Mouse (Mus musculus): Measurements from ENCODE around the gene Prss27. TPM values are rescaled to one million over a fixed set of nuclear protein-coding genes. Genes with fewer than 3 reads are reported as not detected.

The Prss27 gene
- polyA plus RNA-seq, 1 experiment from 2014 or later: 0.19 TPM

- Histone ChIP-seq H3K27me3 (ENCODE audit: control insufficient read depth, insufficient read depth, low read length) (no peaks in the 10 kb centered on the region), H3K36me3 (ENCODE audit: control insufficient read depth, insufficient read depth, low read length) (peaks cover 3% of the 10 kb centered on the region; the same call in 1 of the 2 replicates), H3K9me3 (ENCODE audit: control insufficient read depth, low read length) (no peaks in the 10 kb centered on the region), H3K4me2 (replicated peaks; ENCODE audit: low read depth, low read length) (no peak overlapping the region), H3K27ac (ENCODE audit: low read depth, low read length) (no peak overlapping the region), H3K4me3 (ENCODE audit: low read depth, low read length) (no peak overlapping the region), H3K4me1 (replicated peaks; ENCODE audit: control insufficient read depth, insufficient read depth, low read length) (no peaks in the 10 kb centered on the region), H3K9ac (ENCODE audit: low read depth, low read length) (no peak overlapping the region)
- 89% methylated on average over 10 of the region's 10 CpGs for WGBS
- ATAC-seq (ENCODE audit: low FRiP score): no peak
- no peak for DNase-seq (ENCODE audit: low spot score)
These were observed 7.7 kb downstream of the Prss27 start for GRCm38 (mm10) chr17:24045608-24046007.

- no peaks in the 10 kb centered on the region for H3K27me3 ChIP-seq (ENCODE audit: control insufficient read depth, insufficient read depth, low read length)
- DNase-seq (ENCODE audit: low spot score): no peak
- no peaks in the 10 kb centered on the region for H3K9me3 ChIP-seq (ENCODE audit: control insufficient read depth, low read length)
- WGBS: 58% methylated on average over 5 of the region's 5 CpGs
- no peak overlapping the region for H3K4me3 ChIP-seq (ENCODE audit: low read depth, low read length)
- peaks cover 5% of the 10 kb centered on the region; the same call in 1 of the 2 replicates for H3K36me3 ChIP-seq (ENCODE audit: control insufficient read depth, insufficient read depth, low read length)
- no peak overlapping the region for H3K27ac ChIP-seq (ENCODE audit: low read depth, low read length)
- H3K4me1 ChIP-seq (replicated peaks; ENCODE audit: control insufficient read depth, insufficient read depth, low read length): no peaks in the 10 kb centered on the region
- no peak overlapping the region for H3K4me2 ChIP-seq (replicated peaks; ENCODE audit: low read depth, low read length)
- no peak for ATAC-seq (ENCODE audit: low FRiP score)
- H3K9ac ChIP-seq (ENCODE audit: low read depth, low read length): no peak overlapping the region
These were observed 8.1 kb downstream of the Prss27 start for GRCm38 (mm10) chr17:24046026-24046425.

- Histone ChIP-seq H3K9ac (ENCODE audit: low read depth, low read length) (no peak overlapping the region), H3K4me2 (replicated peaks; ENCODE audit: low read depth, low read length) (no peak overlapping the region), H3K36me3 (ENCODE audit: control insufficient read depth, insufficient read depth, low read length) (peaks cover 6% of the 10 kb centered on the region; the same call in 1 of the 2 replicates), H3K9me3 (ENCODE audit: control insufficient read depth, low read length) (no peaks in the 10 kb centered on the region), H3K27ac (ENCODE audit: low read depth, low read length) (no peak overlapping the region), H3K4me3 (ENCODE audit: low read depth, low read length) (no peak overlapping the region), H3K4me1 (replicated peaks; ENCODE audit: control insufficient read depth, insufficient read depth, low read length) (no peaks in the 10 kb centered on the region), H3K27me3 (ENCODE audit: control insufficient read depth, insufficient read depth, low read length) (no peaks in the 10 kb centered on the region)
- 92% methylated on average over 5 of the region's 5 CpGs for WGBS
- DNase-seq (ENCODE audit: low spot score): no peak
- ATAC-seq (ENCODE audit: low FRiP score): no peak
These were observed 10.1 kb downstream of the Prss27 start for GRCm38 (mm10) chr17:24048053-24048452.

GRCm38 (mm10) chr17:24049008-24049407 is 11.1 kb downstream of the Prss27 start:
- Histone ChIP-seq H3K4me3 (ENCODE audit: low read depth, low read length) (no peak overlapping the region), H3K27ac (ENCODE audit: low read depth, low read length) (no peak overlapping the region), H3K27me3 (ENCODE audit: control insufficient read depth, insufficient read depth, low read length) (no peaks in the 10 kb centered on the region), H3K36me3 (ENCODE audit: control insufficient read depth, insufficient read depth, low read length) (peaks cover 6% of the 10 kb centered on the region; the same call in 1 of the 2 replicates), H3K4me1 (replicated peaks; ENCODE audit: control insufficient read depth, insufficient read depth, low read length) (no peaks in the 10 kb centered on the region), H3K9ac (ENCODE audit: low read depth, low read length) (no peak overlapping the region), H3K4me2 (replicated peaks; ENCODE audit: low read depth, low read length) (no peak overlapping the region), H3K9me3 (ENCODE audit: control insufficient read depth, low read length) (no peaks in the 10 kb centered on the region)
- 93% methylated on average over 8 of the region's 8 CpGs for WGBS
- DNase-seq (ENCODE audit: low spot score) (no peak), ATAC-seq (ENCODE audit: low FRiP score) (no peak)

- ATAC-seq (ENCODE audit: low FRiP score) (no peak), DNase-seq (ENCODE audit: low spot score) (no peak)
- no peaks in the 10 kb centered on the region for H3K27me3 ChIP-seq (ENCODE audit: control insufficient read depth, insufficient read depth, low read length)
- 93% methylated on average over 14 of the region's 14 CpGs for WGBS
- H3K4me3 ChIP-seq (ENCODE audit: low read depth, low read length): no peak overlapping the region
- no peak overlapping the region for H3K9ac ChIP-seq (ENCODE audit: low read depth, low read length)
- H3K9me3 ChIP-seq (ENCODE audit: control insufficient read depth, low read length): no peaks in the 10 kb centered on the region
- no peak overlapping the region for H3K27ac ChIP-seq (ENCODE audit: low read depth, low read length)
- H3K36me3 ChIP-seq (ENCODE audit: control insufficient read depth, insufficient read depth, low read length): peaks cover 28% of the 10 kb centered on the region
- no peaks in the 10 kb centered on the region for H3K4me1 ChIP-seq (replicated peaks; ENCODE audit: control insufficient read depth, insufficient read depth, low read length)
- H3K4me2 ChIP-seq (replicated peaks; ENCODE audit: low read depth, low read length): no peak overlapping the region
These were observed 19.0 kb downstream of the Prss27 start for GRCm38 (mm10) chr17:24056636-24057625.

- Histone ChIP-seq H3K9me3 (ENCODE audit: control insufficient read depth, low read length) (no peaks in the 10 kb centered on the region), H3K27ac (ENCODE audit: low read depth, low read length) (no peak overlapping the region), H3K27me3 (ENCODE audit: control insufficient read depth, insufficient read depth, low read length) (no peaks in the 10 kb centered on the region), H3K36me3 (ENCODE audit: control insufficient read depth, insufficient read depth, low read length) (peaks cover 28% of the 10 kb centered on the region), H3K9ac (ENCODE audit: low read depth, low read length) (no peak overlapping the region), H3K4me1 (replicated peaks; ENCODE audit: control insufficient read depth, insufficient read depth, low read length) (no peaks in the 10 kb centered on the region), H3K4me2 (replicated peaks; ENCODE audit: low read depth, low read length) (no peak overlapping the region), H3K4me3 (ENCODE audit: low read depth, low read length) (no peak overlapping the region)
- WGBS: 92% methylated on average over 5 of the region's 5 CpGs
- ATAC-seq (ENCODE audit: low FRiP score) (no peak), DNase-seq (ENCODE audit: low spot score) (no peak)
These were observed 19.8 kb downstream of the Prss27 start for GRCm38 (mm10) chr17:24057730-24058245.

GRCm38 (mm10) chr17:24062459-24063155 is 24.7 kb downstream of the Prss27 start:
- Histone ChIP-seq H3K36me3 (ENCODE audit: control insufficient read depth, insufficient read depth, low read length) (peaks cover 9% of the 10 kb centered on the region), H3K9me3 (ENCODE audit: control insufficient read depth, low read length) (no peaks in the 10 kb centered on the region), H3K27ac (ENCODE audit: low read depth, low read length) (no peak overlapping the region), H3K9ac (ENCODE audit: low read depth, low read length) (no peak overlapping the region), H3K4me3 (ENCODE audit: low read depth, low read length) (no peak overlapping the region), H3K4me1 (replicated peaks; ENCODE audit: control insufficient read depth, insufficient read depth, low read length) (no peaks in the 10 kb centered on the region), H3K27me3 (ENCODE audit: control insufficient read depth, insufficient read depth, low read length) (no peaks in the 10 kb centered on the region), H3K4me2 (replicated peaks; ENCODE audit: low read depth, low read length) (no peak overlapping the region)
- 71% methylated on average over 4 of the region's 4 CpGs for WGBS
- ATAC-seq (ENCODE audit: low FRiP score): no peak
- DNase-seq (ENCODE audit: low spot score): no peak

GRCm38 (mm10) chr17:24068271-24068670 is 30.3 kb downstream of the Prss27 start:
- Histone ChIP-seq H3K27ac (ENCODE audit: low read depth, low read length) (no peak overlapping the region), H3K36me3 (ENCODE audit: control insufficient read depth, insufficient read depth, low read length) (no peaks in the 10 kb centered on the region), H3K9ac (ENCODE audit: low read depth, low read length) (no peak overlapping the region), H3K9me3 (ENCODE audit: control insufficient read depth, low read length) (no peaks in the 10 kb centered on the region), H3K4me3 (ENCODE audit: low read depth, low read length) (no peak overlapping the region), H3K4me1 (replicated peaks; ENCODE audit: control insufficient read depth, insufficient read depth, low read length) (peaks cover 2% of the 10 kb centered on the region; the same call in 1 of the 2 replicates), H3K27me3 (ENCODE audit: control insufficient read depth, insufficient read depth, low read length) (no peaks in the 10 kb centered on the region), H3K4me2 (replicated peaks; ENCODE audit: low read depth, low read length) (no peak overlapping the region)
- ATAC-seq (ENCODE audit: low FRiP score): no peak
- DNase-seq (ENCODE audit: low spot score): no peak
- WGBS: 93% methylated on average over 5 of the region's 5 CpGs
